Mouse (Mus musculus) subcutaneous adipose tissue, adult 2 months (tissue): ENCODE data around the gene 1700011L22Rik. TPM values are rescaled to one million over a fixed set of nuclear protein-coding genes. Genes with fewer than 3 reads are reported as not detected.

ENCODE experiments used
- polyA plus RNA-seq: library from polyadenylated mRNA; depleted of rRNA; stranded (reverse); fragments of >200 nt; gene quantifications from 2 replicates; pipeline ENCODE4 v1.2.3, GENCODE M21; 2012; ENCODE audit warnings: low replicate concordance; rRNA removed

Gene 1700011L22Rik
- polyA plus RNA-seq, result 0.22 TPM in 1 of 2 replicates, not detected in the other

GRCm38 (mm10) chr8:79248470-79248869, at the start of gene 1700011L22Rik:
Gene 1700011L22Rik (minus strand): TSS chr8:79248570.

GRCm38 (mm10) chr8:79294610-79295275, 46.4 kb upstream of the 1700011L22Rik start, which contains the start of gene Mmaa:
Gene Mmaa (minus strand): TSS chr8:79294937.

Other genes with a start within 250 kb of the 1700011L22Rik start
- gene Zfp827, start 220.1 kb downstream of the 1700011L22Rik start, polyA plus RNA-seq, result 4.6 and 24.6 TPM in 2 replicates
- gene Mmaa, start 46.4 kb upstream of the 1700011L22Rik start, polyA plus RNA-seq, result 12.0 and 14.6 TPM in 2 replicates
- gene Smad1, start 150.9 kb upstream of the 1700011L22Rik start, polyA plus RNA-seq, result 37.5 and 65.0 TPM in 2 replicates